Mouse (Mus musculus): ENCODE measurements around the gene Adgrv1.

Gene Adgrv1

GRCm38 (mm10) chr13:81347261-81347980 lies 285.5 kb downstream of the Adgrv1 start:
- DNase-seq (ENCODE audit: extremely low spot score, low read depth, low spot score): no peak

DNA sequence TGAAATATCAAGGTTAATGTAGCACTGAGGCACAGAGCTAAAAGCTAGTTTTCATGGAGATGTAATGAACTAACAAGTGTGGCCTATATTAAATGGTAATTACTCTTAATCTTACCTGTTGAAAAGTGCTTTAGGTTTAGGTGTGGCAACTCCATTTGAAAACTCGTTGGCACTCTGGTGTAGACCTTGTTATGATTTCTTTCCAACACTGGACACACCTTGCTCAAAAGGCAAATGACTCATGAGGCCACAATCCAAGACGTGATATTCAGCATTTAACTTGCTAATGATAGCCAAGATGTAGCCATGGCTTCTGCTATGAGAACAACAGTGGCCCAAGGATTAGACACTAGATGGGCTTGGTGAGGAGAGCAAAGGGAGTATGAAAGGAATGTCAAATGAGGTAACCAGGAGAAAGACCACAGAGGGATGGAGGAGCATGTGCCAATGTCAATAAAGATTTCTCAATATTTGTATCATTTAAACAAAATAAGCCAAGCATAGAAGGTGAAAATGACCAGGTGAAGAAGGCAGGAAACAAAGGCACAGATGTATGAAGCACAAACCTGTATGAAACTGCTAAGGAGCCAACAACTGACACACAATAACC lies 289.9 kb downstream of the Adgrv1 start:
- no peak for DNase-seq (ENCODE audit: extremely low spot score, low read depth, low spot score)

GRCm38 (mm10) chr13:81335241-81335640 lies 297.7 kb downstream of the Adgrv1 start:
- DNase-seq (ENCODE audit: extremely low spot score, low read depth, low spot score): no peak

DNA sequence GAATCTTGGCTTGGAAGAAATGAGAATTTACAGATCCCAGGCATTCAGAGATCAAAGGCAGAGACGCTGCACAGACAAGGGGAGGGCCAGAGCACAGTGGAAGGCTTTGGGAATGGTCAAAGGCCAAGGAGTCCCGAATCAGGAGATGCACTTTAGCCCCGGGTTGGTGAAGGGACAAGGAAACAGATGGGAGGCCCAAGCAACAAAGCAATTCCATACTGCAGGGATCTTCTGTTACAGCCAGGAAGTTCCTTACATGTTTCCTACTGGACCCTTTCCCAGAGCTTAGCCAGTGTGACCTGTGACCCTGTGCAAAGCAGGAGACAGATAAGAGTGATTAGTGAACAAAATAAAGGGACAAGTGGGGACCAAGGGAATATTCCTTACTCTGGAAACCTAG lies 300.9 kb downstream of the Adgrv1 start:
- no peak for DNase-seq (ENCODE audit: extremely low spot score, low read depth, low spot score)

DNA sequence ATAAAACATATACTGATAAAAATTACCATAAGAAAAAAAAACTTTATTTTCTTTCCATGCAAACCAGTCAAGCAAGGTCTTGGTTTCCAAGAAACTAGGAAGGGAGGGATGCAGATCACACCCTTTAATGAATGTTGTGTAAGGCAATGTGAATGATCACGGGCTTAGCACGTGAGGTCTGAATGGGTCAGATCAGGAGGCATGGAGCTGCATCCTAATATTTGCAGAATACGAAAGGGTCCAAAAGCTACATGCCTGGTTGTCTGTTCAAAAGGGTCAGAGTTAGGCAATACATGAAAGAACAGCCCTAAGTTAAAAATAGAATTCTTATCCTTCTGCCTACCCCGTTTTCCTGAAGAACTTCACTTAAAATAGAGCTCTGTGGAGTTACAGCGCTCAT lies 303.2 kb downstream of the Adgrv1 start:
- no peak for DNase-seq (ENCODE audit: extremely low spot score, low read depth, low spot score)

DNA sequence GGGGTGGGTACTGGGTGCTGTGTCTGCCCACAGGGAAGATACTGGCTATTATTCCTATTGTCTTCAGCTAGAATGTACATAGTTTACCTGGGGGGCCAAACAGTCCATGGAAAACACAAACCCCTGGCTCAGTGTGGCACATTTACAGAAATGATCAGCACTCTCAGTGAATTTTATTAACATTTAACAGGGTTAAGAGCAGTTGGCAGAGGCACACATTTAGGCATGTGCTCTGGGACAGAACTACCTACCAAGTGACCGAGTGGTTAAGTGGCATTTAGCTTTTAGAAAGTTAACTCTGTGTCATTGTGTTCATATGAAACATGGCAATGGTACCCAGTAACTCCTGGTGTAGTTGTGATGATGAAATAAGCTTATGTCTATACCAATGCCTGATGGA lies 304.8 kb downstream of the Adgrv1 start:
- DNase-seq (ENCODE audit: extremely low spot score, low read depth, low spot score): no peak

DNA sequence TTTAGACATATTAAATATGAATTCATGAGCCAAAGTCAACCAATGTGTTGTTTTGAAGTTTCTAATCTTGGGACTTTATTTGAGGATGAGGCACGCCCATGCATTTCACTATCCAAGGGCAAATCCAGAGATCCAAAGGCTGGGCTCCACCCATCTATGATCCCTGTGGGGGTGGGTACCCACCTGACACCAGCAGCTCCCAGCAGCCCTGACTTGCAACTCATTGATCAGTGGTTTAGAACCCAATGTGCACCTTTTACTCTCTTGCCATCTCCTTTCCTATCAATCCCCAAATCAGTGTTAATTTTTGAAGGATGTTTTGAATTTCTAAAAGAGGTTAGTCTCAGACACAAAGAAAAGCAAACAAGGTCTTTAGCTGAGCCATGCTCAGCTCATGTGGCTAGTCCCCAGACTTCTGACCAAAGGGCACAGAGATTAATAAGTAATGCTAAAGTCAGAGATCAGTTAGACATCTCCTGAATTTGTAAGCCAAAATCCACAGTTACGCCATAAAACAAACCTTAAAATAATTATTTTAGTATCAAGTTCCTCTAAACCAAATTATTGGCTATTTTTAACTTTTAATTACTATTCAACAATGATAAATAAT lies 307.2 kb downstream of the Adgrv1 start:
- no peak for DNase-seq (ENCODE audit: extremely low spot score, low read depth, low spot score)

- no peak for DNase-seq (ENCODE audit: extremely low spot score, low read depth, low spot score)
Measured at GRCm38 (mm10) chr13:81323546-81324316, 309.2 kb downstream of the Adgrv1 start.

DNA sequence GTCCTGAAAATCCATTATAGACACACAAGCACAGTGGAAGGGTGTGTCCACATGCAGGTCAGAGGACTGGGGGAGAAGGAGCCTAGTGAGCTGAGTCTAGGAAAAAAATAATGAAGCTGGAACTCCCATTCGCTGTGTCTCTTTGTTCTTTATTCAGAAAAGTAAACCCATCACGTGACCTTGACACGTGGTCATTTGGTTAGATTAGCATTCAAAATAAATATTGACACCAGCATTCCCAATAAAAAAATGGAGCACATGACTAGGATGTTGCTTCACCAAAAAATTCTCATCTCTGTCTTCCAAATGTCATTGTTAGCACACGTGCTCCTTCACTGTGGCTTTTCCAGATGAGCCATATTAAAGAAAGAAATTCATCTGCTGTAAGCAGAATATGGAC lies 316.4 kb downstream of the Adgrv1 start:
- DNase-seq (ENCODE audit: extremely low spot score, low read depth, low spot score): no peak

GRCm38 (mm10) chr13:81314306-81315120 lies 318.4 kb downstream of the Adgrv1 start:
- DNase-seq (ENCODE audit: extremely low spot score, low read depth, low spot score): peak; percentile 20

DNA sequence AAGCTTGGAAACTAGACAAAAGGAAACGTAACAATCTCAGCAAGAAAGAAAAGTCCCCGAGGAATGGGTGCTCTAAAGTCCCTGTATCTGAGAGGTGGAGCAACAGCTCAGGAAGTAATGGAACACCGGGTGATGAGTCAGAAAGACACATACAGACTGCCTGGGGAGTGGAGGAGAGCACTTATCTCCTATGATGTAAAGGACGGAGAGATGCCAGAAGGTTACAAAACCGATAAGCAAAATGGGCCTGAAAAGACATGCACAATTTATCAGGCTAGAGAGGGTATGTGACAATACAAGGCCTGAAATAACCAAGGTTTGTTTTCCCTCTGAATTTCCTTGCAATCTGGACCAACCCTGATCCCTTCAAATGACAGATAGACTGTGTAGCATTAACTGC lies 320.8 kb downstream of the Adgrv1 start:
- no peak for DNase-seq (ENCODE audit: extremely low spot score, low read depth, low spot score)

GRCm38 (mm10) chr13:81300851-81301250 lies 332.1 kb downstream of the Adgrv1 start:
- DNase-seq (ENCODE audit: extremely low spot score, low read depth, low spot score): no peak

GRCm38 (mm10) chr13:81294106-81294505 lies 338.8 kb downstream of the Adgrv1 start:
- no peak for DNase-seq (ENCODE audit: extremely low spot score, low read depth, low spot score)

DNA sequence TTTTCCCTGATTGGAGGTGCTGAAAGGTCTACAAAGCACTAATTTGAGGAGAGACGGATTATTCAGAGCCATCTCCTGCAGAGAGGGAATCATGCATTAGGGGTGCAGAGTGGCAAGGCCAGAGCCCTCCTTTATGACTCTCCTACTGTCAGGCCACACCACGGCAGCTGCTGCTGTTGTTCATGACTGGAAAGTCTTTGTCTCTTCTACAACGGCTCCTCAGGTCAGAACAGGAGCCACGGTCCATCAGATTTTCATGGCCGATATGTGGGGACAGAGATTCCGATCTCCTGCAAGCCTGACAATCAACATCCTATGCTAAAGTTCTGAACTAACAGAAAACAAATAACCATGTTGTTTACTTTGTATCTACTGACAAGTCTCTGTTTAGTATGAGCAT lies 350.8 kb downstream of the Adgrv1 start:
- no peak for DNase-seq (ENCODE audit: extremely low spot score, low read depth, low spot score)

- no peak for DNase-seq (ENCODE audit: extremely low spot score, low read depth, low spot score)
Measured at GRCm38 (mm10) chr13:81280650-81281229, 352.2 kb downstream of the Adgrv1 start.

- no peak for DNase-seq (ENCODE audit: extremely low spot score, low read depth, low spot score)
Measured at GRCm38 (mm10) chr13:81279351-81279736, 353.6 kb downstream of the Adgrv1 start.

DNA sequence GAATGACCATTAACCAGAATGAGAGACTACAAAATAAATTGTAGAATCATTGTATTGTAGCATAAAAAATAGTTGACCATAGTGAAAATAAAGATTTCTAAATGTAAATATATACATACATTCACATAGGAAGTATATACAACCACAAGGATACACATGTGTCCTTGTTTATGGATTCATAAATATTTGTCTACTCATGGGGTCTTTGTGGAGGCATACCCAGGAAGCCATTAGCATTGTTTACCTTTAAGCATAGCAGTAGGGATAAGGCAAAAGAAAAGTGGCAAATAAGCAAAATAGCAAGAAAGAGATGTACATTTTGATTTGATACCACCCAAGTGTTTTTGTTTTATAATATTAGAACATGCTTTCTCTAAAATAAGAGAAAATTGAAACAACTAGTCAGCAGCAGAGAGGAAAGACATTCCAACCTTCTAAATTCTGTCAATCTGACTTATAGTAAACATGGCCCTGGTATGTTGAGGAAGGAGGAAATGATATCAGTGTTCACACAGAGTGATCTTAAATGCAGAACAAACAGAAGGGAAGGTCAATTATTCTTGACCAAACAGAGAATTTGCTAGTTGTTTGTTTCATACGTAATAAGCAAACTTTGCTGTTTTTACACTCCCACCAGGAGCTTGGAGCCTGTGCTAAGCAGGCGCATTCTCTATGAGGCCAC lies 354.1 kb downstream of the Adgrv1 start:
- DNase-seq (ENCODE audit: extremely low spot score, low read depth, low spot score): no peak

DNA sequence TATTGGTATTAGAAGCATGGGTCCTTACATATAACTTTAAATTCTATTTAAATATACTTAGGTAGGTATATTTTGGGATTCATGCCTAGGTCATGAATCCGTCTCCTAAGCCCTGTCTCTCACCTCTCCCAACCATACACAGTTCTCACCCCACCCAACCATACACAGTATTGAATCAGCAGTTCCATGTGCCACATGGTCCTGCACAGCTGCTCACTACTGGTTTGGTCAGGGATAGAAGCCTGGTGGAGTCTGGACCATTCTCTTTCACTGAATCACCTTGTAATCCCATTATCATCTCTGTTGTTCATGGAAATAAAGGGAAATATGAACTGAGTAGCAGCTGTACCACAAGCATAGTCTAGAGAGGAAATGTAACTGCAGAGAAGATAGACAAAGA lies 359.1 kb downstream of the Adgrv1 start:
- DNase-seq (ENCODE audit: extremely low spot score, low read depth, low spot score): no peak

DNA sequence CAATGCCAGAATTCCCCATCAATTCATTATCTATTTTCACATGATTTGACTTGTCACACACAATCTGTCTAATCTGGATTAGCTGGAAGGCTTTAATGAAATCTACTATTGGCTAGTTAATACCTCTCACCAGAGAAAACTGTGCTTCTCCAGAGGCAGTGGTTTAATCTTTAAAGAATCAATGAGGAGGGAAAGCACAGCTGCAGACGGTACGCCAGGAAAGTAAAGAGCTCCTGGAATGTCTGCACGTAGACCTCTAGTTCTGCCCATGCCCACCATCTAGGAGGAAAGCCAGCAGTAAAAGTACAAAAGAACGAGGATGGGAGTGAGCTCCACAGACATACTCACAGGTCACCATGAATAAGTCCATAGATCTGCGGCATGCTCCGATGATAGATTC lies 362.6 kb downstream of the Adgrv1 start:
- no peak for DNase-seq (ENCODE audit: extremely low spot score, low read depth, low spot score)

DNA sequence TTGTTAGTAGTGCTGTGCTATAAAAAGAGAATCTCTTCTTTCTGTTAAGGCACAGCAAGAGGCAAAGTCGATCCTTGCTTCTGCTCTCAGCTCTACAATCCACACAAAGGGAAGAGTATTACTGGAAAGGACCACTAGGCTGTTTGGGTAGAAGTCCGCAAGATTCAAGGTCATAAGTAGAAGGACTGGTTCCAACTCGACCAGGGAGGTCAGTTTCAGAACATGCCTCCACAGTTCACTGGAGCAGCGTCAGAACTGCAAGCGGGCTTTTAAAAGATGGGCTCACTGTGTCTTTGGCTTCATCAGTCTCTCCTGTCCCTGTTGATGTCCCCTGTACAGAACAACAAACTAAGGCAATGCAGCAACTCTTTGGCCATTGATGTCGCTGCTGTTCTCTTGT lies 363.9 kb downstream of the Adgrv1 start:
- no peak for DNase-seq (ENCODE audit: extremely low spot score, low read depth, low spot score)
